Mouse (Mus musculus): ENCODE results near the gene Schip1. TPM values are rescaled to one million over a fixed set of nuclear protein-coding genes. Genes with fewer than 3 reads are reported as not detected.

Schip1 gene
- polyA plus RNA-seq, 2 experiments, result 12.1 to 18.9 TPM

GRCm38 (mm10) chr3:68583031-68583693 lies 518.6 kb downstream of the Schip1 start:
- Histone ChIP-seq H3K4me3 (replicated peaks; ENCODE audit: low read length) (no peak overlapping the region), H3K27me3 (ENCODE audit: control insufficient read depth, insufficient read depth, low read length) (no peaks in the 10 kb centered on the region), H3K9ac (ENCODE audit: low read depth, low read length, severe bottlenecking) (no peak overlapping the region), H3K27ac (replicated peaks; ENCODE audit: low read depth, low read length) (no peak overlapping the region; the same call in 1 of the 2 replicates), H3K4me1 (ENCODE audit: control insufficient read depth, insufficient read depth, low read length) (peaks cover 40% of the 10 kb centered on the region), H3K4me2 (replicated peaks; ENCODE audit: low read depth, low read length, severe bottlenecking) (peak overlapping the region; percentile 34; the same call in 1 of the 2 replicates), H3K9me3 (ENCODE audit: control insufficient read depth, low read length) (no peaks in the 10 kb centered on the region), H3K36me3 (ENCODE audit: control insufficient read depth, insufficient read depth, low read length) (no peaks in the 10 kb centered on the region)
- no peak for DNase-seq (ENCODE audit: low spot score)
- WGBS, result 6% methylated on average over 14 of the region's 14 CpGs
- ATAC-seq (ENCODE audit: low FRiP score, low read depth), result no peak
- TF ChIP-seq POLR2A (IDR thresholded peaks at IDR 0.05; ENCODE audit: borderline replicate concordance, extremely low read depth, insufficient read depth, insufficient read length), result no peak

- ATAC-seq (ENCODE audit: low FRiP score, low read depth) (no peak), DNase-seq (ENCODE audit: low spot score) (no peak)
- Histone ChIP-seq H3K4me2 (replicated peaks; ENCODE audit: low read depth, low read length, severe bottlenecking) (peak overlapping the region; percentile 34; the same call in 1 of the 2 replicates), H3K36me3 (ENCODE audit: control insufficient read depth, insufficient read depth, low read length) (no peaks in the 10 kb centered on the region), H3K9me3 (ENCODE audit: control insufficient read depth, low read length) (no peaks in the 10 kb centered on the region), H3K4me3 (replicated peaks; ENCODE audit: low read length) (no peak overlapping the region), H3K27ac (replicated peaks; ENCODE audit: low read depth, low read length) (no peak overlapping the region; the same call in 1 of the 2 replicates), H3K27me3 (ENCODE audit: control insufficient read depth, insufficient read depth, low read length) (no peaks in the 10 kb centered on the region), H3K4me1 (ENCODE audit: control insufficient read depth, insufficient read depth, low read length) (peaks cover 40% of the 10 kb centered on the region), H3K9ac (ENCODE audit: low read depth, low read length, severe bottlenecking) (no peak overlapping the region)
- WGBS, result 41% methylated on average over 14 of the region's 14 CpGs
- no peak for TF ChIP-seq POLR2A (IDR thresholded peaks at IDR 0.05; ENCODE audit: borderline replicate concordance, extremely low read depth, insufficient read depth, insufficient read length)
These were observed 519.3 kb downstream of the Schip1 start for GRCm38 (mm10) chr3:68583771-68584511.

- ATAC-seq (ENCODE audit: low FRiP score, low read depth) (no peak), DNase-seq (ENCODE audit: low spot score) (no peak)
- H3K9ac ChIP-seq (ENCODE audit: low read depth, low read length, severe bottlenecking), result no peak overlapping the region
- WGBS, result 72% methylated on average over 4 of the region's 4 CpGs
- no peak overlapping the region for H3K27ac ChIP-seq (replicated peaks; ENCODE audit: low read depth, low read length)
- H3K4me3 ChIP-seq (replicated peaks; ENCODE audit: low read length), result no peak overlapping the region
- H3K9me3 ChIP-seq (ENCODE audit: control insufficient read depth, low read length), result no peaks in the 10 kb centered on the region
- no peaks in the 10 kb centered on the region for H3K36me3 ChIP-seq (ENCODE audit: control insufficient read depth, insufficient read depth, low read length)
- no peak for TF ChIP-seq POLR2A (IDR thresholded peaks at IDR 0.05; ENCODE audit: borderline replicate concordance, extremely low read depth, insufficient read depth, insufficient read length)
- H3K4me1 ChIP-seq (ENCODE audit: control insufficient read depth, insufficient read depth, low read length), result peaks cover 41% of the 10 kb centered on the region
- no peak overlapping the region for H3K4me2 ChIP-seq (replicated peaks; ENCODE audit: low read depth, low read length, severe bottlenecking)
- H3K27me3 ChIP-seq (ENCODE audit: control insufficient read depth, insufficient read depth, low read length), result no peaks in the 10 kb centered on the region
These were observed 520.6 kb downstream of the Schip1 start for GRCm38 (mm10) chr3:68585213-68585612.

- H3K4me2 ChIP-seq (replicated peaks; ENCODE audit: low read depth, low read length, severe bottlenecking), result no peak overlapping the region
- WGBS, result 8% methylated on average over 9 of the region's 9 CpGs
- H3K4me1 ChIP-seq (ENCODE audit: control insufficient read depth, insufficient read depth, low read length), result peaks cover 47% of the 10 kb centered on the region
- H3K9me3 ChIP-seq (ENCODE audit: control insufficient read depth, low read length), result no peaks in the 10 kb centered on the region
- no peak overlapping the region for H3K4me3 ChIP-seq (replicated peaks; ENCODE audit: low read length)
- DNase-seq (ENCODE audit: low spot score), result no peak
- no peaks in the 10 kb centered on the region for H3K27me3 ChIP-seq (ENCODE audit: control insufficient read depth, insufficient read depth, low read length)
- ATAC-seq (ENCODE audit: low FRiP score, low read depth), result no peak
- TF ChIP-seq POLR2A (IDR thresholded peaks at IDR 0.05; ENCODE audit: borderline replicate concordance, extremely low read depth, insufficient read depth, insufficient read length), result no peak
- H3K9ac ChIP-seq (ENCODE audit: low read depth, low read length, severe bottlenecking), result peak overlapping the region; percentile 26; the same call in 1 of the 2 replicates
- no peaks in the 10 kb centered on the region for H3K36me3 ChIP-seq (ENCODE audit: control insufficient read depth, insufficient read depth, low read length)
- H3K27ac ChIP-seq (replicated peaks; ENCODE audit: low read depth, low read length), result no peak overlapping the region
These were observed 522.1 kb downstream of the Schip1 start for GRCm38 (mm10) chr3:68586646-68587064.

- Histone ChIP-seq H3K36me3 (ENCODE audit: control insufficient read depth, insufficient read depth, low read length) (no peaks in the 10 kb centered on the region), H3K4me1 (ENCODE audit: control insufficient read depth, insufficient read depth, low read length) (peaks cover 42% of the 10 kb centered on the region), H3K27ac (replicated peaks; ENCODE audit: low read depth, low read length) (no peak overlapping the region), H3K27me3 (ENCODE audit: control insufficient read depth, insufficient read depth, low read length) (no peaks in the 10 kb centered on the region), H3K9ac (ENCODE audit: low read depth, low read length, severe bottlenecking) (no peak overlapping the region), H3K9me3 (ENCODE audit: control insufficient read depth, low read length) (no peaks in the 10 kb centered on the region), H3K4me2 (replicated peaks; ENCODE audit: low read depth, low read length, severe bottlenecking) (no peak overlapping the region), H3K4me3 (replicated peaks; ENCODE audit: low read length) (no peak overlapping the region)
- no peak for ATAC-seq (ENCODE audit: low FRiP score, low read depth)
- no peak for TF ChIP-seq POLR2A (IDR thresholded peaks at IDR 0.05; ENCODE audit: borderline replicate concordance, extremely low read depth, insufficient read depth, insufficient read length)
- 18% methylated on average over 10 of the region's 10 CpGs for WGBS
- DNase-seq (ENCODE audit: low spot score), result no peak
These were observed 523.1 kb downstream of the Schip1 start for GRCm38 (mm10) chr3:68587567-68588245.
